Mouse (Mus musculus): ENCODE results near the gene Atp6v0b. TPM values are rescaled to one million over a fixed set of nuclear protein-coding genes. Genes with fewer than 3 reads are reported as not detected.

The Atp6v0b gene
- polyA plus RNA-seq, 1 experiment from 2014 or later: 242 TPM

DNA sequence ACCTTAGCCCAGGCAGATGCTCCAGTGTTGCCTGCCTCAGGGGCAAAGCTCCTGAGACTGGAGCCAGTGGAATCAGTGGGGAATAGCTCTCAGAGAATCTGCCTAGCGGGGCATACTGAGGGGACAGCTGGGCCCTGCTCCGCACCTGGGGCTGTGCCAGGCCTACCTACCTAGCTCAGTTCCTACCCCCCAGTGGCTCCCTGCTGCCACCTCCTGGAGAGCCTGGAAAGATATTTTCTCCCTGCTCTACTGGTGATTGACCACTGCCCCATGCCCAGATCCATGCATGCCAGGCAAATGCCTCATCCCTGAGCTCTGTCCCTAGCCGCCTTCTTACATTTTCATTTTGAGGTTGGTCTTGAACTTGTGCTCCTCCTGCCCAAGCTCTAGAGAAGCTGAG lies 28.3 kb downstream of the Atp6v0b start:
- Histone ChIP-seq H3K27ac (replicated peaks) (no peak overlapping the region), H3K27me3 (ENCODE audit: control insufficient read depth, insufficient read depth, low read length) (no peaks in the 10 kb centered on the region), H3K9me3 (ENCODE audit: control insufficient read depth, low read length) (no peaks in the 10 kb centered on the region), H3K4me3 (ENCODE audit: low read depth, low read length) (no peak overlapping the region), H3K36me3 (ENCODE audit: control insufficient read depth, insufficient read depth, low read length) (peaks cover 3% of the 10 kb centered on the region; the same call in 1 of the 2 replicates), H3K4me1 (replicated peaks; ENCODE audit: control insufficient read depth, insufficient read depth) (no peaks in the 10 kb centered on the region), H3K4me2 (replicated peaks; ENCODE audit: low read depth) (no peak overlapping the region), H3K9ac (ENCODE audit: low read length) (no peak overlapping the region)
- TF ChIP-seq CTCF (IDR thresholded peaks at IDR 0.05; ENCODE audit: low read depth) (peak; percentile 81), EP300 (optimal IDR thresholded peaks at IDR 0.05) (no peak)
- WGBS: 82% methylated on average over 3 of the region's 3 CpGs
- ATAC-seq (ENCODE audit: low FRiP score, low TSS enrichment) (peak; percentile 52), DNase-seq (ENCODE audit: low spot score) (peak; percentile 84)

DNA sequence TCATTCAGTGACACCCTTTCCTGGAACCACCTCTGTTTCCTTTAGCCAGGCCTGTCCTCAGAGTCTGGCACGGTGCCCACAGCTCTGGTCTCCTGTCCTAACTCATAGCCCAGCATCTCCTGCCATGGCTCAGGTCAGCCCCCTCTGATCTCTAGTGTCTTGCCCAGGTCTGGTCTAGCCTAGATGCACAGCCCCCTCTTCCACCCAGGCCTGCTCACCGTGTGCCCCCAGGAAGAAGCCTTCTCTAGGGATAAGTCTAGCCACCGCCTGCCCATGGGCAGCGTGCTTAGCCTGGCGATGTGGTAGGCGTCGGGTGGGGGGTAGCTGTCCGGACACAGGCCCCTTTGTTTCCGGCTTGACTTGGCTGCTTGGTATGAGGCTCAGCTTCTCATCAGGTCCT lies 32.0 kb downstream of the Atp6v0b start:
- no peak overlapping the region for H3K4me3 ChIP-seq (ENCODE audit: low read depth, low read length)
- TF ChIP-seq EP300 (optimal IDR thresholded peaks at IDR 0.05) (no peak), CTCF (IDR thresholded peaks at IDR 0.05; ENCODE audit: low read depth) (no peak)
- peaks cover 3% of the 10 kb centered on the region; the same call in 1 of the 2 replicates for H3K36me3 ChIP-seq (ENCODE audit: control insufficient read depth, insufficient read depth, low read length)
- H3K9ac ChIP-seq (ENCODE audit: low read length): no peak overlapping the region
- no peak for DNase-seq (ENCODE audit: low spot score)
- H3K4me1 ChIP-seq (replicated peaks; ENCODE audit: control insufficient read depth, insufficient read depth): no peaks in the 10 kb centered on the region
- H3K4me2 ChIP-seq (replicated peaks; ENCODE audit: low read depth): no peak overlapping the region
- ATAC-seq (ENCODE audit: low FRiP score, low TSS enrichment): no peak
- 84% methylated on average over 9 of the region's 9 CpGs for WGBS
- H3K27me3 ChIP-seq (ENCODE audit: control insufficient read depth, insufficient read depth, low read length): no peaks in the 10 kb centered on the region
- H3K27ac ChIP-seq (replicated peaks): no peak overlapping the region
- no peaks in the 10 kb centered on the region for H3K9me3 ChIP-seq (ENCODE audit: control insufficient read depth, low read length)

DNA sequence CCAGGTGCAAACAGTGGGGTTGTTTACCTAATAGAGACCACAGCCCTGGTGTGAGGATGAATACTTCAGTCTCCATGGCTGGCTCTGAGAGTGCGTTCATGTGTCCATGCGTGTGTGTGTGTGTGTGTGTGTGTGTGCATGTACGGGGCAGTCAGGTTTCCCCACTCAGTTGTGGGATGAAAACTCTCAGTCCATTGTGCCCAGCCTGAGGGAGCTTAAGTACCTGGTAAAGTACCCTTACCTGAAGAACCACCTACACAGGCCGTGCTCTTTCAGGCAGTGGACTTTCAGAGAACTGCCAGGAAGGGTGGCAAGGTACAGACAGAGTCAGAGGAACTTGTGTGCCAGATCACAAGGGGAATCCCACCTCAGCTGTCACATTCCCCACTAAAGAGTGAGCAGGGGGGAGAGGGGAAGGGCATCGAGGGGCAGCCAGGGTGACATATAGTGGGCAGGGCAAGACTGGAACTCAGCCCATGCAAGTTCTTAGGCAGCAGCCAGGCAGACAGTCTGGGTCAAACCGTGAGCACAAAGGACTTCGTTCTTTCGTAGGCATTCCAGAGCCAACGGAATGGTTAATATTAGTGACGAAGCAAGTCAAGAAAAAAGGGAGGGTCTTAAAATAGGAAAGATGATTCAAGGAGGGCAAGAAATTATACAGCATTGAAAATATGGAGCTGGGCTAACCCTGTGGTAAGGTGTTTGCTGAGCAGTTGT lies 34.8 kb downstream of the Atp6v0b start:
- H3K4me3 ChIP-seq (ENCODE audit: low read depth, low read length): no peak overlapping the region
- 83% methylated on average over 10 of the region's 10 CpGs for WGBS
- H3K4me2 ChIP-seq (replicated peaks; ENCODE audit: low read depth): no peak overlapping the region
- no peak for TF ChIP-seq CTCF (IDR thresholded peaks at IDR 0.05; ENCODE audit: low read depth)
- peaks cover under 1% of the 10 kb centered on the region; the same call in 1 of the 2 replicates for H3K36me3 ChIP-seq (ENCODE audit: control insufficient read depth, insufficient read depth, low read length)
- ATAC-seq (ENCODE audit: low FRiP score, low TSS enrichment) (no peak), DNase-seq (ENCODE audit: low spot score) (no peak)
- no peak overlapping the region for H3K9ac ChIP-seq (ENCODE audit: low read length)
- H3K9me3 ChIP-seq (ENCODE audit: control insufficient read depth, low read length): no peaks in the 10 kb centered on the region
- no peak overlapping the region for H3K27ac ChIP-seq (replicated peaks)
- no peaks in the 10 kb centered on the region for H3K4me1 ChIP-seq (replicated peaks; ENCODE audit: control insufficient read depth, insufficient read depth)
- H3K27me3 ChIP-seq (ENCODE audit: control insufficient read depth, insufficient read depth, low read length): no peaks in the 10 kb centered on the region

DNA sequence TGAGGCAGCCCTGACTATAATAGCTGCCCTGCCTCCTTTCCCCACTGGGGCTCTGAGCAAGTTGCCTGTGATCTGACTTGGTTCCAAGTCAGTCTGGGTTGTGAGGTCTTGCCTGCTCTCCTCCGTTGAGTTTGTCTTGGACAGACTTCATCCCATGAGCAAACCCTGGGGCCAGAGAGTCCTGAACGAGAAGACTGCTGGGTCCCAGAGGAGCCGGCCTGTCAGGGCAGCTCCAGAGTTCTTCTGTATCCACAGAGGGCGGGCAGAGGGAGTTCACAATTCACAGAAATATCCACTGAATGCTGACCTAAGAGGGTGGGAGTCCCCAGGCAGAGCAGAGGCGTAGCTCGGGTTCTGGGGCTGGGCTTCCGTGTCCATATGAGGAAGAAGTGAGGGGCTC lies 36.3 kb downstream of the Atp6v0b start:
- no peak overlapping the region for H3K9ac ChIP-seq (ENCODE audit: low read length)
- H3K9me3 ChIP-seq (ENCODE audit: control insufficient read depth, low read length): no peaks in the 10 kb centered on the region
- no peak for TF ChIP-seq CTCF (IDR thresholded peaks at IDR 0.05; ENCODE audit: low read depth)
- TF ChIP-seq EP300 (optimal IDR thresholded peaks at IDR 0.05): no peak
- H3K36me3 ChIP-seq (ENCODE audit: control insufficient read depth, insufficient read depth, low read length): peaks cover 3% of the 10 kb centered on the region; the same call in 1 of the 2 replicates
- DNase-seq (ENCODE audit: low spot score) (no peak), ATAC-seq (ENCODE audit: low FRiP score, low TSS enrichment) (no peak)
- no peaks in the 10 kb centered on the region for H3K4me1 ChIP-seq (replicated peaks; ENCODE audit: control insufficient read depth, insufficient read depth)
- 64% methylated on average over 7 of the region's 7 CpGs for WGBS
- H3K4me2 ChIP-seq (replicated peaks; ENCODE audit: low read depth): no peak overlapping the region
- H3K27me3 ChIP-seq (ENCODE audit: control insufficient read depth, insufficient read depth, low read length): no peaks in the 10 kb centered on the region
- H3K27ac ChIP-seq (replicated peaks): no peak overlapping the region
- no peak overlapping the region for H3K4me3 ChIP-seq (ENCODE audit: low read depth, low read length)

DNA sequence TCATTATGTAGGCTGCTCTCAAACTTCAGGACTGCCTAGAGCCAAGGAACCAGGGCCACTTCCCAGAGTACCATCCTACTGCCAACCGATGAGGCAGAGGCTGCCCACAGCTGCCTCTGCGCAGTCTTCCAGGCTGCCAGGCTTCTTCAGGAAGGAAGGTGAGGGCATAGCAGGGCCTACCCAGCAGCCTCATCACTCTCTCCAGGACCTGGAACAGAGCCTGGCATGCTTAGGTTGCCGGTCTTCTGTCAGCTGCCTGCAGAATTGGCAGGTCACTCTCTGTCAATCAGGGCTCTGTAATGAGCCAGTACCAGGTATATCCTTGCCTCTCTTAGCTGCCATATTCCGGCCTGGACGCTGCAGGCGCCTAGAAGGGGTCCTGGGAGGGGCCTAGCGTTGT lies 37.0 kb downstream of the Atp6v0b start:
- Histone ChIP-seq H3K9ac (ENCODE audit: low read length) (no peak overlapping the region), H3K27ac (replicated peaks) (no peak overlapping the region), H3K9me3 (ENCODE audit: control insufficient read depth, low read length) (no peaks in the 10 kb centered on the region), H3K36me3 (ENCODE audit: control insufficient read depth, insufficient read depth, low read length) (peaks cover 6% of the 10 kb centered on the region; the same call in 1 of the 2 replicates), H3K4me1 (replicated peaks; ENCODE audit: control insufficient read depth, insufficient read depth) (no peaks in the 10 kb centered on the region), H3K4me2 (replicated peaks; ENCODE audit: low read depth) (no peak overlapping the region), H3K27me3 (ENCODE audit: control insufficient read depth, insufficient read depth, low read length) (no peaks in the 10 kb centered on the region), H3K4me3 (ENCODE audit: low read depth, low read length) (no peak overlapping the region)
- WGBS: 86% methylated on average over 7 of the region's 7 CpGs
- ATAC-seq (ENCODE audit: low FRiP score, low TSS enrichment): no peak
- DNase-seq (ENCODE audit: low spot score): no peak
- TF ChIP-seq EP300 (optimal IDR thresholded peaks at IDR 0.05): no peak
- TF ChIP-seq CTCF (IDR thresholded peaks at IDR 0.05; ENCODE audit: low read depth): no peak

DNA sequence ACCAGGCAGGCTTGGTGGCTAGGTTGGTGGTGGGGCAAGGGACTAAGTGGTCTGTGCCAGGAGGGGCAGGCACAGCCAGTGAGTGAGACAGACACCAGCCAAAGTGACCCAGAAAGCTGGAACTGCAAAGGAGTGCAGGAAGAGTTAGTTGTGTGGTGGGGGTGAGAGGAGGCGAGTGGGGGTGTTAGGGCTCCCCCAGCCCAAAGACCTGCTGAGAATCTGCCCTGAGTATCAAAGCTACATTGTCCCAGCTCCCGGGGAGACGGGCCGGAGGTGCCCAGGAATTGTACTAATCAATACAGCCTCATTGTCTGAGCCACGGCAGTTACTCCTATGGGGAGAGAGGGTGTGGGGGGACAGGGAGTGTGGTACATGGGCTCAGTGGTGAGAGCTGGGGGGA lies 37.6 kb downstream of the Atp6v0b start:
- WGBS: 80% methylated on average over 5 of the region's 5 CpGs
- no peak for ATAC-seq (ENCODE audit: low FRiP score, low TSS enrichment)
- H3K4me2 ChIP-seq (replicated peaks; ENCODE audit: low read depth): no peak overlapping the region
- TF ChIP-seq CTCF (IDR thresholded peaks at IDR 0.05; ENCODE audit: low read depth) (no peak), EP300 (optimal IDR thresholded peaks at IDR 0.05) (no peak)
- H3K36me3 ChIP-seq (ENCODE audit: control insufficient read depth, insufficient read depth, low read length): peaks cover 6% of the 10 kb centered on the region; the same call in 1 of the 2 replicates
- no peak overlapping the region for H3K27ac ChIP-seq (replicated peaks)
- H3K9ac ChIP-seq (ENCODE audit: low read length): no peak overlapping the region
- no peak for DNase-seq (ENCODE audit: low spot score)
- H3K9me3 ChIP-seq (ENCODE audit: control insufficient read depth, low read length): no peaks in the 10 kb centered on the region
- no peaks in the 10 kb centered on the region for H3K27me3 ChIP-seq (ENCODE audit: control insufficient read depth, insufficient read depth, low read length)
- no peaks in the 10 kb centered on the region for H3K4me1 ChIP-seq (replicated peaks; ENCODE audit: control insufficient read depth, insufficient read depth)
- H3K4me3 ChIP-seq (ENCODE audit: low read depth, low read length): no peak overlapping the region
